Comparison of ENCODE assay signal across 8 mouse cellular contexts in genomic region chr7:136060339-136061073, GRCm38 (mm10).
DNase-seq lines count a peak whose midpoint lies in the region; ATAC-seq and TF ChIP-seq lines count a peak whose summit lies in the region.

No protein-coding gene starts in this region.

- peak overlapping the region; percentile 44 for H3K4me2 ChIP-seq in liver, embryonic 15.5 days
- peak overlapping the region; percentile 63 for H3K4me2 ChIP-seq in neural tube, embryonic 15.5 days

- H3K27ac ChIP-seq in layer of hippocampus, adult 2 months: peak overlapping the region; percentile 89
- no peak overlapping the region for H3K27ac ChIP-seq in liver, embryonic 15.5 days (replicated peaks)
- H3K27ac ChIP-seq in neural tube, embryonic 15.5 days (replicated peaks): peak overlapping the region; percentile 90

- H3K36me3 ChIP-seq in liver, embryonic 15.5 days (replicated peaks): no peaks in the 10 kb centered on the region
- no peaks in the 10 kb centered on the region for H3K36me3 ChIP-seq in neural tube, embryonic 15.5 days

- 21% methylated on average over 29 of the region's 29 CpGs for WGBS in liver, embryonic 15.5 days (ENCODE audit: insufficient replicate concordance)
- WGBS in neural tube, embryonic 15.5 days: 5% methylated on average over 29 of the region's 29 CpGs

- no peak overlapping the region for H3K9ac ChIP-seq in liver, embryonic 15.5 days
- peak overlapping the region; percentile 47; the same call in 1 of the 2 replicates for H3K9ac ChIP-seq in neural tube, embryonic 15.5 days (replicated peaks)

- DNase-seq in cerebellum, adult 18-20 months: peak; percentile 17 to 26
- no peak for DNase-seq in cerebellum, adult 11-12 months
- peak; percentile 73 for DNase-seq in heart, postnatal 4 days
- DNase-seq in layer of hippocampus, adult 2 months (ENCODE audit: low spot score in 2 of 2): peak; percentile 58 to 65

- peak overlapping the region; percentile 48 for H3K4me3 ChIP-seq in layer of hippocampus, adult 2 months
- H3K4me3 ChIP-seq in liver, embryonic 15.5 days (replicated peaks): no peak overlapping the region
- peak overlapping the region; percentile 33 for H3K4me3 ChIP-seq in neural tube, embryonic 15.5 days (replicated peaks)

- peaks cover 12% of the 10 kb centered on the region; the same call in 1 of the 2 replicates for H3K27me3 ChIP-seq in liver, embryonic 15.5 days
- H3K27me3 ChIP-seq in neural tube, embryonic 15.5 days (replicated peaks): no peaks in the 10 kb centered on the region

- ATAC-seq in frontal cortex, adult (ENCODE audit: low TSS enrichment): peak; percentile 72
- no peak for ATAC-seq in liver, embryonic 15.5 days (ENCODE audit: insufficient read depth)
- peak; percentile 65; the same call in 1 of the 2 replicates for ATAC-seq in neural tube, embryonic 15.5 days (ENCODE audit: low FRiP score)
- no peak for ATAC-seq in erythroblast, adult 5-6 weeks (replicated peaks; ENCODE audit: low FRiP score, poor library complexity, severe bottlenecking)

- TF ChIP-seq CTCF in layer of hippocampus, adult 2 months (conservative IDR thresholded peaks at IDR 0.05): peak; percentile 74

- no peaks in the 10 kb centered on the region for H3K4me1 ChIP-seq in liver, embryonic 15.5 days (replicated peaks)
- peaks cover 44% of the 10 kb centered on the region for H3K4me1 ChIP-seq in neural tube, embryonic 15.5 days

- no peaks in the 10 kb centered on the region for H3K9me3 ChIP-seq in liver, embryonic 15.5 days (replicated peaks)
- H3K9me3 ChIP-seq in neural tube, embryonic 15.5 days (replicated peaks): no peaks in the 10 kb centered on the region

Comparison
In these comparisons a context has a peak if more than half of its experiments do, and no peak if none do; other contexts are left out.
1. ATAC-seq: peak in frontal cortex, adult (single experiment) and neural tube, embryonic 15.5 days (single experiment); none in liver, embryonic 15.5 days (single experiment) and erythroblast, adult 5-6 weeks (single experiment).